8 mouse cellular contexts compared by ENCODE assay signal in the genomic region with DNA sequence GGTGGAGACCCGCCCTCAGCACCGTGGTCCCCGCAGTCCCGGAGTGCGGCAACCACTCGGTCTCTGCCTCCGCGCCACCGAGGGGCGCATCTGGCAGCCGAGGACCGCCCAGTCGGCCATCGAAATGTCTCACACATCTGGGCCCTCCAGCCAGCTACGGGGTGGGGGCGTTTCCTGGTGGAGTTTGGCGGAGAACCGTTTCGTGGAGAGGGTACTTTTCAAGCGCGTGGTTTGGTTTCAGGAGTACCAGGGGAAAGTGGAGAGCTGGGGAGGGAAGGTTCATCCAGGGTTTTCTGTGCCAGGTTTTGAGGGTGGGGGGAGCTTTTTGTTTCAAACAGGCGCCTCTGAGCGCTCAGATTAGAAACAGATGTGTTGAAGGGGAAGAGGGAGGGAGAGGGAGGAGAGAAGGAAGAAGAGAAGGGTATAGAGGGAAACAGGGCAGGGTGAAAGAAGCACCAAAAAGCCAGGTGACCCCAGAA. TPM values are rescaled to one million over a fixed set of nuclear protein-coding genes. Genes with fewer than 3 reads are reported as not detected.
DNase-seq lines count a peak whose midpoint lies in the region; ATAC-seq and TF ChIP-seq lines count a peak whose summit lies in the region.

No protein-coding gene starts in this region.

- no peak for TF ChIP-seq CTCF in lung, adult 2 months (IDR thresholded peaks at IDR 0.05; ENCODE audit: insufficient read depth, low read length)
- no peak for TF ChIP-seq CTCF in bone marrow macrophage, adult 2 months (IDR thresholded peaks at IDR 0.05; ENCODE audit: low read depth, low read length)

- H3K4me3 ChIP-seq in lung, adult 2 months (replicated peaks; ENCODE audit: extremely low read depth, low read depth, low read length), result peak overlapping the region; percentile 36
- H3K4me3 ChIP-seq in bone marrow macrophage, adult 2 months (ENCODE audit: insufficient read depth, low read length), result peak overlapping the region; percentile 54
- peak overlapping the region; percentile 59 for H3K4me3 ChIP-seq in forebrain, embryonic 11.5 days (ENCODE audit: low read depth, low read length)
- H3K4me3 ChIP-seq in hindbrain, embryonic 16.5 days (ENCODE audit: low read length), result peak overlapping the region; percentile 83
- H3K4me3 ChIP-seq in midbrain, embryonic 13.5 days (replicated peaks), result peak overlapping the region; percentile 81

- H3K27ac ChIP-seq in bone marrow macrophage, adult 2 months (ENCODE audit: insufficient read depth, low read depth, low read length), result no peak overlapping the region
- peak overlapping the region; percentile 71 for H3K27ac ChIP-seq in forebrain, embryonic 11.5 days (ENCODE audit: low read depth, low read length)
- H3K27ac ChIP-seq in hindbrain, embryonic 16.5 days (ENCODE audit: low read depth, low read length), result peak overlapping the region; percentile 95
- H3K27ac ChIP-seq in midbrain, embryonic 13.5 days, result peak overlapping the region; percentile 94

- H3K9ac ChIP-seq in forebrain, embryonic 11.5 days (ENCODE audit: low read length), result peak overlapping the region; percentile 81
- peak overlapping the region; percentile 98 for H3K9ac ChIP-seq in hindbrain, embryonic 16.5 days (ENCODE audit: low read depth, low read length)
- H3K9ac ChIP-seq in midbrain, embryonic 13.5 days (replicated peaks), result peak overlapping the region; percentile 94

- H3K9me3 ChIP-seq in forebrain, embryonic 11.5 days (ENCODE audit: control insufficient read depth, low read length), result no peaks in the 10 kb centered on the region
- no peaks in the 10 kb centered on the region for H3K9me3 ChIP-seq in hindbrain, embryonic 16.5 days (ENCODE audit: control insufficient read depth, low read length)
- H3K9me3 ChIP-seq in midbrain, embryonic 13.5 days, result no peaks in the 10 kb centered on the region

- no peaks in the 10 kb centered on the region for H3K4me1 ChIP-seq in lung, adult 2 months (ENCODE audit: control insufficient read depth, insufficient read depth, low read length)
- H3K4me1 ChIP-seq in bone marrow macrophage, adult 2 months (ENCODE audit: control insufficient read depth, insufficient read depth, low read length), result peaks cover 2% of the 10 kb centered on the region; the same call in 1 of the 2 replicates
- no peaks in the 10 kb centered on the region; the same call in 1 of the 2 replicates for H3K4me1 ChIP-seq in forebrain, embryonic 11.5 days (replicated peaks; ENCODE audit: control insufficient read depth, insufficient read depth, low read length)
- H3K4me1 ChIP-seq in hindbrain, embryonic 16.5 days (ENCODE audit: control insufficient read depth, insufficient read depth, low read depth, low read length), result peaks cover 12% of the 10 kb centered on the region
- H3K4me1 ChIP-seq in midbrain, embryonic 13.5 days (replicated peaks), result peaks cover 37% of the 10 kb centered on the region

- H3K27me3 ChIP-seq in forebrain, embryonic 11.5 days (ENCODE audit: control insufficient read depth, insufficient read depth, low read length), result peaks cover 6% of the 10 kb centered on the region; the same call in 1 of the 2 replicates
- no peaks in the 10 kb centered on the region for H3K27me3 ChIP-seq in hindbrain, embryonic 16.5 days (replicated peaks; ENCODE audit: control insufficient read depth, insufficient read depth, low read length)
- peaks cover 10% of the 10 kb centered on the region; the same call in 1 of the 2 replicates for H3K27me3 ChIP-seq in midbrain, embryonic 13.5 days

- DNase-seq in lung, adult 2 months, result no peak
- no peak for DNase-seq in lung, postnatal 36 days
- DNase-seq in forebrain, embryonic 11.5 days (ENCODE audit: low spot score), result no peak
- DNase-seq in natural killer cell, adult 2 months (ENCODE audit: low spot score in 2 of 2), result no peak
- no peak for DNase-seq in layer of hippocampus, adult 9-10 months (ENCODE audit: low spot score)

- peak overlapping the region; percentile 93 for H3K4me2 ChIP-seq in forebrain, embryonic 11.5 days (ENCODE audit: low read depth, low read length, severe bottlenecking)
- peak overlapping the region; percentile 78 for H3K4me2 ChIP-seq in hindbrain, embryonic 16.5 days (ENCODE audit: low read length)
- H3K4me2 ChIP-seq in midbrain, embryonic 13.5 days (replicated peaks), result peak overlapping the region; percentile 86

- H3K36me3 ChIP-seq in forebrain, embryonic 11.5 days (ENCODE audit: control insufficient read depth, insufficient read depth, low read length), result no peaks in the 10 kb centered on the region
- no peaks in the 10 kb centered on the region for H3K36me3 ChIP-seq in hindbrain, embryonic 16.5 days (ENCODE audit: control insufficient read depth, insufficient read depth, low read length)
- no peaks in the 10 kb centered on the region for H3K36me3 ChIP-seq in midbrain, embryonic 13.5 days

- no peak for TF ChIP-seq POLR2A in lung, adult 2 months (IDR thresholded peaks at IDR 0.05; ENCODE audit: borderline replicate concordance, extremely low read depth, low read depth, low read length)
- TF ChIP-seq POLR2A in bone marrow macrophage, adult 2 months (IDR thresholded peaks at IDR 0.05; ENCODE audit: borderline replicate concordance, low read depth, low read length), result no peak

- WGBS in lung, adult 2 months, result 2% methylated on average over 23 of the region's 23 CpGs
- under 1% methylated on average over 23 of the region's 23 CpGs for WGBS in forebrain, embryonic 11.5 days
- WGBS in hindbrain, embryonic 16.5 days, result under 1% methylated on average over 23 of the region's 23 CpGs
- under 1% methylated on average over 23 of the region's 23 CpGs for WGBS in midbrain, embryonic 13.5 days

- no peak; the same call in none of the 2 replicates for ATAC-seq in forebrain, embryonic 11.5 days (replicated peaks; ENCODE audit: low FRiP score)
- ATAC-seq in hindbrain, embryonic 16.5 days, result peak; percentile 75
- peak; percentile 73 for ATAC-seq in midbrain, embryonic 13.5 days

RNA-seq across cellular contexts. Expression of gene Clmp, which starts 0.7 kb away (rescaled TPM):
- polyA plus RNA-seq in lung, adult 2 months (2012; rRNA removed), result 11.8 and 16.5 TPM in 2 replicates
- polyA plus RNA-seq in bone marrow macrophage, adult 2 months (2012; ENCODE audit: insufficient read depth, insufficient read length, missing spikeins), result 2.0 TPM in 2 replicates
- polyA plus RNA-seq in forebrain, embryonic 11.5 days (2014; fragmentation: Nextera tagmentation; extraction: Ambion mirVana), result 23.3 and 24.6 TPM in 2 replicates
- polyA plus RNA-seq in hindbrain, embryonic 16.5 days (2015; fragmentation: Nextera tagmentation; extraction: Ambion mirVana), result 49.1 and 54.2 TPM in 2 replicates
- 43.6 and 45.8 TPM in 2 replicates for polyA plus RNA-seq in midbrain, embryonic 13.5 days (2015; fragmentation: Nextera tagmentation; extraction: Ambion mirVana)

RNA-seq across cellular contexts. Expression of gene Gm21915, which starts 16.0 kb away (rescaled TPM):
- not detected in 2 replicates for polyA plus RNA-seq in lung, adult 2 months (2012; rRNA removed)
- not detected in 2 replicates for polyA plus RNA-seq in bone marrow macrophage, adult 2 months (2012; ENCODE audit: insufficient read depth, insufficient read length, missing spikeins)
- not detected in 2 replicates for polyA plus RNA-seq in forebrain, embryonic 11.5 days (2014; fragmentation: Nextera tagmentation; extraction: Ambion mirVana)
- not detected in 2 replicates for polyA plus RNA-seq in hindbrain, embryonic 16.5 days (2015; fragmentation: Nextera tagmentation; extraction: Ambion mirVana)
- polyA plus RNA-seq in midbrain, embryonic 13.5 days (2015; fragmentation: Nextera tagmentation; extraction: Ambion mirVana), result not detected in 2 replicates
